Mouse (Mus musculus): ENCODE measurements around the gene Jchain.

The Jchain gene

GRCm38 (mm10) chr5:88530908-88531307 lies 3.2 kb upstream of the Jchain start:
- no peak for DNase-seq (ENCODE audit: low read depth, low spot score)

DNA sequence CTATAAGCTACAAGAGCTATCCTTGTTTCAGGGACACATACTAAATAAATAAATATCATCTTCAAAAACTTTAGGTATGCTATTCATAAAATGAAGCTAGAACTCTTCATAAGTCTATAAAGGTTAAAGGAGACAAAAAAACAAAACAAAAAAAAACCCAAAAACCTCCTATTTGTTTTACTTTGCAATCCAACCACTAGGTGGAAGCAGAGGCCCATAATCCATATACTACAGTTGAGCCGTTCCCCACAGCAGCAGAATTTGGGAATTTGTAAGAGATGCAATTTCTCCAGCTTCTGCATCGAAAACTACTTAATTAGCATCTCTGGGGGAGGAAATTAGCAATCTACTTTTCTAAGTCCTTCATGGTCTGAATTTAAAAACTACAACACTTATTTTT lies 8.5 kb downstream of the Jchain start:
- peak; percentile 82 for DNase-seq (ENCODE audit: low read depth, low spot score)

DNA sequence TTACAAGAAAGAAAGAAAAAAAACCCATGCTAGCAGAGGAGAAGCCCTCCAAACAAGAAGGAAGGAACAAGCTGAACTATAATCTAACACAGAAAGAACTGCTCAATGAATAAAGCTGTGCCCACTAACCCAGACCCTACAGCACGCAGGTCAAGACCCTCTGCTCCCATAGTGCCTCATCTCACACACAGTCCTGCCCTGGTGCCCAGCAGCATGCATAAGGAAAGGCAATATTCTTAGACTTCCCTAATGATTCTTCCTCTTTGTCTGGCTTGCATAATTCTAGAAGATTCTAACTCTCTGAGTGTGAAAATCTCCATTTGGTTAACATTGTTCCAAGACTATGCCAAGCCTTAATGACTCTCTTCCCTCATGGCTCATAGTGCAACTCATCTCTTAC lies 18.7 kb downstream of the Jchain start:
- no peak for DNase-seq (ENCODE audit: low read depth, low spot score)

GRCm38 (mm10) chr5:88508555-88508954 lies 19.1 kb downstream of the Jchain start:
- DNase-seq (ENCODE audit: low read depth, low spot score) = no peak

DNA sequence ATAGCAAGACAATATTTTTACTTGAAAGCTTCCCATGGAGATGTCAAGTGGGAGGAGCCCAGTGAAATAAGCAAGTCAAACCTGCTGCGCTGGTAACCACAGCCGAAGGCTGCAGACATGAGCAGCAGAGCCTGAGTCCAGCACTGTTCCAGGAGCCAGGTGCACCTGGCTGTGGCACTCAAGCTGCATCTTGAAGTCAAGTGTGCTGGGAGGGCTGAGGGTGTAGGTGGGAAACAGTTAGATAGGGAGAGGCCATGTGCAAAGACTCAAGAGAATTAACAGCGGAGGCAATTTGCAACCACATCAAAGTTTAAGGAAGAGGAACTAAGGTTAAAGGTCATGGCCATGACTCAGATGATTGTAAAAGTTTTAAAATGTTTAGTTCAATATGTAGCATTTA lies 27.9 kb downstream of the Jchain start:
- no peak for DNase-seq (ENCODE audit: low read depth, low spot score)

- DNase-seq (ENCODE audit: low read depth, low spot score) = no peak
Measured at GRCm38 (mm10) chr5:88491111-88491510, 36.6 kb downstream of the Jchain start.

DNA sequence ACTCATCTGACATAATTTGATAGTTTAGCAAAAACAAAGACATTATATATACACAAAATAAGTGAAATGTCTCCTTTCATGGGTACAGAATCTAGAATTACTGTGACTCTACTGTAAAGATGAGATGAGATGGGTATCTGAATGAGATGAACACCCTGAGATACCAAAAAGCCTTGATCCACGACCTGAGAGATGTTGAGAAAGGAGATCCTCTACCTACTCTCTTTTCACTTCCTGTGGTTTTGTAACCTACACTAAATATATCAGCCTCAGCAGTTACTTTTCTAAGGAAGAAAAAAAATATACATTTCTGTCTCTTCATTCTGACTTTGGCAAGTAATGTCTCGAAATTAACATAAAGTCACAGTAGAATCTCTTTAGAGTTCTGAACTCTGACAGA lies 38.7 kb downstream of the Jchain start:
- no peak for DNase-seq (ENCODE audit: low read depth, low spot score)

GRCm38 (mm10) chr5:88487675-88488074 lies 40.0 kb downstream of the Jchain start, which contains the start of gene Enam:
Gene Enam, plus strand, starts transcription at chr5:88487975.
- no peak for DNase-seq (ENCODE audit: low read depth, low spot score)
